Mouse (Mus musculus): Measurements from ENCODE around the gene Kif20b. TPM values are rescaled to one million over a fixed set of nuclear protein-coding genes. Genes with fewer than 3 reads are reported as not detected.

The Kif20b gene
- polyA plus RNA-seq, 1 experiment from 2014 or later: 65.8 TPM

- no peak for ATAC-seq (replicated peaks; ENCODE audit: low FRiP score)
- Histone ChIP-seq H3K36me3 (peaks cover 21% of the 10 kb centered on the region), H3K9me3 (replicated peaks) (no peaks in the 10 kb centered on the region), H3K4me2 (peak overlapping the region; percentile 71), H3K4me1 (peaks cover 6% of the 10 kb centered on the region; the same call in 1 of the 2 replicates), H3K9ac (peak overlapping the region; percentile 66), H3K27me3 (no peaks in the 10 kb centered on the region), H3K27ac (peak overlapping the region; percentile 84), H3K4me3 (replicated peaks) (peak overlapping the region; percentile 94)
- WGBS: under 1% methylated on average over 9 of the region's 9 CpGs
Observed at GRCm38 (mm10) chr19:34922603-34922963, 422 bp downstream of the Kif20b start.

- H3K9me3 ChIP-seq (replicated peaks): no peaks in the 10 kb centered on the region
- 95% methylated on average over 1 of the region's 1 CpGs for WGBS
- no peak overlapping the region for H3K9ac ChIP-seq
- H3K4me3 ChIP-seq (replicated peaks): no peak overlapping the region
- H3K4me2 ChIP-seq: no peak overlapping the region
- ATAC-seq (replicated peaks; ENCODE audit: low FRiP score): no peak
- H3K36me3 ChIP-seq: peaks cover 70% of the 10 kb centered on the region
- H3K27ac ChIP-seq: no peak overlapping the region
- no peaks in the 10 kb centered on the region for H3K27me3 ChIP-seq
- no peaks in the 10 kb centered on the region for H3K4me1 ChIP-seq
Observed at GRCm38 (mm10) chr19:34947206-34947605, 25.0 kb downstream of the Kif20b start.

DNA sequence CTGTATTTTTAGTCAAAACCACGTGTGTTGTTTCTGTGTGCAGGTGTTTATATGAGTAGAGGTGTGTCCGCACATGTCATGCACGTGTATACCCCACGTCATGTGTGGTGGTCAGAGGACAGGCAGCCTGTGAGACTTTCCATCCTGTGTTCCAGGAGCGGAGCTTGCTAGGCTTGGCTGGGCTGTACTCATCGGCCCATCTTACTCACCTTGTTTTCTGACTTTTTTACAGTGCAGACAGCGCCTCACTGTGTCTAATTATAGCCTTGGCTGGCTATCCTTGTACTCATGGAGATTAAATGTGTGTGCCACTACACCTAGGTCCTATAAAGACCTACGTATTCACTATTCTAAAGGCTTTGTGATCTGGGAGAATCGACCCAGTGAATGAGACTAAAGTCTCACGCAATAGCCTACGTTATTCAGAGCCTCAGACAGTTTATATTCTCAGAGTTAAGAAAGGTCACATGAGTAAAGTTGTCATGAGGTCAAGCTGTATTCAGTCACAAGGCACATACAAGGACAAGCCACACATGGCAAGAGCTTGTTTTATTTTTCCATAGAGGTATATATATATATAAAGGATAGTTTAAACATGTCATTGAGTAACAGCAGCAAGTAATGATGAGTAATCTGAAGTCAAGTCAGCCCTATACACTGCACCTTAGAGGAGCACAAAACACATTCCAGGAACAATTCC is 31.8 kb downstream of the Kif20b start:
- WGBS: 92% methylated on average over 11 of the region's 11 CpGs
- H3K4me1 ChIP-seq: no peaks in the 10 kb centered on the region
- no peak overlapping the region for H3K9ac ChIP-seq
- no peak for ATAC-seq (replicated peaks; ENCODE audit: low FRiP score)
- H3K27ac ChIP-seq: no peak overlapping the region
- H3K4me2 ChIP-seq: no peak overlapping the region
- H3K9me3 ChIP-seq (replicated peaks): no peaks in the 10 kb centered on the region
- no peak overlapping the region for H3K4me3 ChIP-seq (replicated peaks)
- H3K36me3 ChIP-seq: peaks cover 72% of the 10 kb centered on the region
- no peaks in the 10 kb centered on the region for H3K27me3 ChIP-seq

GRCm38 (mm10) chr19:34959369-34959768 is 37.2 kb downstream of the Kif20b start:
- H3K27ac ChIP-seq: no peak overlapping the region
- H3K27me3 ChIP-seq: no peaks in the 10 kb centered on the region
- no peak for ATAC-seq (replicated peaks; ENCODE audit: low FRiP score)
- H3K9ac ChIP-seq: no peak overlapping the region
- 87% methylated on average over 11 of the region's 11 CpGs for WGBS
- no peaks in the 10 kb centered on the region for H3K4me1 ChIP-seq
- no peak overlapping the region for H3K4me3 ChIP-seq (replicated peaks)
- H3K36me3 ChIP-seq: peaks cover 70% of the 10 kb centered on the region
- H3K4me2 ChIP-seq: no peak overlapping the region
- no peaks in the 10 kb centered on the region for H3K9me3 ChIP-seq (replicated peaks)

DNA sequence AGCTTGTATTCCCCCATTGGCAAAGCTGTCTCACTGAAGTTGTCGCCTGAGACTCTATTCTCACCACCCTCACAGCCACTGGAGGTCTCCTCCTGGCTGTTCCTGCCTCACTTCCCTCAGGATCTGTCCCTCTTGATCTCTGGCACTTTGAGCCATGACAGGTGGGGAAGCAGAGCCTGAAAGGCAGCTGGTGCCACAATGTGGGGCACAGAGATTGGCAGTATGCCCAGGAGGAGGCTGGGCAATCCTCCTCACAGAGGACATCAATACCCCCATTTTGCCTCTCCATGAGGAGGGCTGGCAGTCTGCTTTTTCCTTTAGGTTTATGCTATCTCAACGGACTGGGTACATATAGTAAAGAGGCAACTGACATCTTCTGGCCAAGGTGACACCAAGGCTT is 62.6 kb downstream of the Kif20b start:
- H3K4me2 ChIP-seq: no peak overlapping the region
- no peaks in the 10 kb centered on the region for H3K36me3 ChIP-seq
- no peak overlapping the region for H3K9ac ChIP-seq
- no peaks in the 10 kb centered on the region for H3K27me3 ChIP-seq
- no peak overlapping the region for H3K4me3 ChIP-seq (replicated peaks)
- no peak for ATAC-seq (replicated peaks; ENCODE audit: low FRiP score)
- H3K27ac ChIP-seq: no peak overlapping the region
- no peaks in the 10 kb centered on the region for H3K4me1 ChIP-seq
- WGBS: 83% methylated on average over 2 of the region's 2 CpGs
- no peaks in the 10 kb centered on the region for H3K9me3 ChIP-seq (replicated peaks)

DNA sequence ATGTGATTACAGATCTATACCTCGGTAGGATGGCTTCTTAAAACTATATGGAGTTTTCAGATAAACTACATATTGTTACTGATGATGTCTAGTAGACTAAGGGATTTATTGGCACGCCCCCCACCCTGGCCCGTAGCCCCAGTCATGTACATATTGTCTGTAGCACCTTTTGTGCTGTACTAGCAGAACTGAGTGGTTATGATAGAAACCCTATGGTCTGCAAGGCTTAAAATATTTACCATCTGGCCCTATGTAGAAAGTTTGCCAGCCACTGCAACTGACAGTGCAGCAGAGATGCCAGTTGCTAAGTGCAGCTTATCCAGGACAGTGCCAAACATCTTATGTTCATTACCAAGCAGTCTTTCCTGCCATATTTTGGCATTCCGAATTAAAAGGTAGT is 68.3 kb downstream of the Kif20b start:
- H3K4me3 ChIP-seq (replicated peaks): no peak overlapping the region
- H3K9ac ChIP-seq: no peak overlapping the region
- no peak overlapping the region for H3K27ac ChIP-seq
- no peaks in the 10 kb centered on the region for H3K9me3 ChIP-seq (replicated peaks)
- no peak overlapping the region for H3K4me2 ChIP-seq
- no peaks in the 10 kb centered on the region for H3K4me1 ChIP-seq
- no peaks in the 10 kb centered on the region for H3K36me3 ChIP-seq
- WGBS: 78% methylated on average over 4 of the region's 4 CpGs
- no peaks in the 10 kb centered on the region for H3K27me3 ChIP-seq
- no peak for ATAC-seq (replicated peaks; ENCODE audit: low FRiP score)

GRCm38 (mm10) chr19:34992969-34993527 is 70.9 kb downstream of the Kif20b start:
- no peak overlapping the region for H3K4me3 ChIP-seq (replicated peaks)
- no peaks in the 10 kb centered on the region for H3K36me3 ChIP-seq
- no peak overlapping the region for H3K9ac ChIP-seq
- 14% methylated on average over 1 of the region's 1 CpGs for WGBS
- no peaks in the 10 kb centered on the region for H3K4me1 ChIP-seq
- H3K4me2 ChIP-seq: no peak overlapping the region
- H3K9me3 ChIP-seq (replicated peaks): no peaks in the 10 kb centered on the region
- H3K27me3 ChIP-seq: no peaks in the 10 kb centered on the region
- no peak overlapping the region for H3K27ac ChIP-seq
- ATAC-seq (replicated peaks; ENCODE audit: low FRiP score): 0 out of 2 replicates have a peak, but pooled peaks have one; percentile 46

- Histone ChIP-seq H3K27me3 (no peaks in the 10 kb centered on the region), H3K9ac (no peak overlapping the region), H3K36me3 (no peaks in the 10 kb centered on the region), H3K4me1 (no peaks in the 10 kb centered on the region), H3K4me3 (replicated peaks) (no peak overlapping the region), H3K4me2 (no peak overlapping the region), H3K9me3 (replicated peaks) (no peaks in the 10 kb centered on the region), H3K27ac (no peak overlapping the region)
- 51% methylated on average over 3 of the region's 3 CpGs for WGBS
- no peak for ATAC-seq (replicated peaks; ENCODE audit: low FRiP score)
Observed at GRCm38 (mm10) chr19:35015058-35015457, 92.9 kb downstream of the Kif20b start.

DNA sequence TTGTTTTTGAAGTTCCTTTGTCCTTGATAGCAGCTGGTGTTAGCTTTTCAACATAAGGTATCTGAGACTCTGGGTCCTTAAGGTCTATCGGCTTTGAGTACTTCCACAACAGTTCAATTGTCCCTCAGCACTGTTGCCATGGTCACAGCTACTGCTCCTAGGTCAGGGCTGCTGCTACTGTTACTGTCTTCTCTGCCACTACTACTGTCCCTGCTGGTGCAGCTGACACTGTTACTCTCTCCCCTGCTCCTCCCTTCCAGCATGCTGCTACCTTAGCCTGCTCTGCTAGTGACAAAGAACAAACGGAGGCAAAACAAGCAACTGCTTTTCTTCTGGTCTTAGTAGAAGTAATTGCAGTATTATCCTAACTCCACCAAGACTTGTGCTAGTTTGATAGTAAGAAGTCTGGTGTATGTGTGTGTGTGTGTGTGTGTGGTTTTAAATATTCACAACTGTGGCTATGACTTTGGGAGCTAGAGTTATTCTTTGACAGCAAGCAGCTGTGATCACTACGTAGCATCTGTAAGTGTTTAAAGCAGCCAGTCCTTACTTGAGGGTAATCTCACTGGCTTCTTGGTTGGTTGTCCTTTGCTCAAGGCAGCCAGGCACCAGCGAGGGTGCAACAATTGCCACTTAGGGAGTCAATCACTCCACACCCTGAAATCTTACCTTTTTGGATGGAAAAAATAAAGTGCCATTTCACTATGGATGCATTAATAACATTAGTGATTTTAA is 95.5 kb downstream of the Kif20b start:
- no peak overlapping the region for H3K4me3 ChIP-seq (replicated peaks)
- H3K27ac ChIP-seq: no peak overlapping the region
- no peaks in the 10 kb centered on the region for H3K4me1 ChIP-seq
- WGBS: 53% methylated on average over 4 of the region's 4 CpGs
- H3K36me3 ChIP-seq: no peaks in the 10 kb centered on the region
- no peaks in the 10 kb centered on the region for H3K9me3 ChIP-seq (replicated peaks)
- H3K27me3 ChIP-seq: no peaks in the 10 kb centered on the region
- no peak overlapping the region for H3K4me2 ChIP-seq
- ATAC-seq (replicated peaks; ENCODE audit: low FRiP score): no peak
- H3K9ac ChIP-seq: no peak overlapping the region

GRCm38 (mm10) chr19:35018209-35018581 is 96.0 kb downstream of the Kif20b start:
- 56% methylated on average over 4 of the region's 4 CpGs for WGBS
- no peak overlapping the region for H3K27ac ChIP-seq
- no peak overlapping the region for H3K9ac ChIP-seq
- H3K36me3 ChIP-seq: no peaks in the 10 kb centered on the region
- no peak for ATAC-seq (replicated peaks; ENCODE audit: low FRiP score)
- no peaks in the 10 kb centered on the region for H3K4me1 ChIP-seq
- no peaks in the 10 kb centered on the region for H3K27me3 ChIP-seq
- H3K4me3 ChIP-seq (replicated peaks): no peak overlapping the region
- H3K4me2 ChIP-seq: no peak overlapping the region
- no peaks in the 10 kb centered on the region for H3K9me3 ChIP-seq (replicated peaks)
